Mouse (Mus musculus) testis, postnatal 14 days (tissue): ENCODE data around the gene Slc4a5.

Experiments used
- DNase-seq: peaks from one replicate; pipeline ENCODE4 v3.0.0; 2021; ENCODE audit warnings: low spot score

Slc4a5 gene

DNA sequence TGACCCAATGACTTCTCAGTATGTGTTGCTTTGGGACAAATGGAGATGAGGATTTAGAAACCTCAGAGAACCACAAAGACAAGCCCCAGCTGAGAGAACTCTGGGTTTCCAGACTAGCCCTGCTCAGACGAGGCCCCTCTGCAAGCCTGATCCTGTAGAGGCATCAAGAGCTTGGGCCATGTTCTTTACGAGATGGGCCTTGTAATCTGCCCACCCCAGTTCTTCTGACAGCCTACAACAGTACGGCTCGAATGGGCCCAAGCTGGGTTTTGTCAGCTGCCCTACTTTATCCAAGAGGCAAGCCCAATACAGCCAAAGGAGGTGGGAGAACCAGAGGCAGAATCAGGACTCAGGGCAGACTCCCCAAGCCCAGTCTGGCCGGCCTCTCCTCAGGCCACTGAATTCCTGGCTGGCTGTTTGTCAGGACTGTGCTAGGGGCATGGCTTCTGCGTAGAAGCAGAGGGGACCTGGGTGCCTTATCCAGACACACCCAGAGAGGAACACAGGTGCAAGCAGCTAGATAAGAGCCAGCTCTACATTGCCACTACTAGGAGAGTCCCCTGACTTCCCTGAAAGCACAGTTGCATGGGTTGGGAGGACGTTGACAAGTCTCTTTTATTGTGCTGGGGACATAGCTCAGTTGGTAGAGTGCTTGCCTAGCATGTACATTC is 132.0 kb downstream of the Slc4a5 start:
- no peak for DNase-seq

DNA sequence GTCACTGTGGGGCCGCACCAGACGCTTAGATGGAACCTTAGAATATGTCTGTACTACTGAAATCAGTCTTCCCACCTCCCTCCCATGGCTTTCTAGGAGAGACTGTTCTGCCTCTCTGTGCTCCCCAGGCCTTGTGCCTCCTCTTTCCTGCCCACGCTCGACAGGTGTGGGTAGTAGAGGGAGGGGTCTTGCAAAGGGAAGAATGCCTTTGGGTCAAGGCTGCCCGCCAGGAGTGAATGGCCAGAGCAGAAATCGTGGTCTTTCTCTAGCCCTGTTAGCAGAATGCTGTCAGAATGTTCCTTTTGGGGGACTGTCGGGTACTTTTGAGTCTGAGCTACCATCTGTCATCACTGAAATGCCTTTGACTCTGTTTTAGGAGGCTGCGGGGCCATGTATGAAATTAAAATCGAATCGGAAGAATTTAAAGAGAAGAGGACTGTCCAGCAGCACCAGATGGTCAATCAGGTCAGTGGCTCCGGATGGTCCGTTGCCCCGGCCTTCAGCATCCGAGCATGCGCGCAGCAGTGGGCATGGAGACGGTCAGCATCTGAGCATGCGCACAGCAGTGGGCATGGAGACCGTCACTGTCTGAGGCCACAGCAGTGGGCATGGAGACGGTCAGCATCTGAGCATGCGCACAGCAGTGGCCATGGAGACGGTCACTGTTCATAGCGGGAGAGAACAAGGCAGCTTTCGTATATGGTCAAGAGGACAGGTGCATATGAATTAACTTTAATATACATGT is 133.2 kb downstream of the Slc4a5 start:
- peak; percentile 50 for DNase-seq
